Mouse (Mus musculus) cerebellum, postnatal 36 days (tissue): ENCODE data around the gene Selenow.

Experiments
- DNase-seq, 2 experiments: peaks; one replicate each; pipeline ENCODE4 v3.0.0; 2021 to 2022; ENCODE audit warnings: mixed read lengths in 2 of 2

Gene Selenow

DNA sequence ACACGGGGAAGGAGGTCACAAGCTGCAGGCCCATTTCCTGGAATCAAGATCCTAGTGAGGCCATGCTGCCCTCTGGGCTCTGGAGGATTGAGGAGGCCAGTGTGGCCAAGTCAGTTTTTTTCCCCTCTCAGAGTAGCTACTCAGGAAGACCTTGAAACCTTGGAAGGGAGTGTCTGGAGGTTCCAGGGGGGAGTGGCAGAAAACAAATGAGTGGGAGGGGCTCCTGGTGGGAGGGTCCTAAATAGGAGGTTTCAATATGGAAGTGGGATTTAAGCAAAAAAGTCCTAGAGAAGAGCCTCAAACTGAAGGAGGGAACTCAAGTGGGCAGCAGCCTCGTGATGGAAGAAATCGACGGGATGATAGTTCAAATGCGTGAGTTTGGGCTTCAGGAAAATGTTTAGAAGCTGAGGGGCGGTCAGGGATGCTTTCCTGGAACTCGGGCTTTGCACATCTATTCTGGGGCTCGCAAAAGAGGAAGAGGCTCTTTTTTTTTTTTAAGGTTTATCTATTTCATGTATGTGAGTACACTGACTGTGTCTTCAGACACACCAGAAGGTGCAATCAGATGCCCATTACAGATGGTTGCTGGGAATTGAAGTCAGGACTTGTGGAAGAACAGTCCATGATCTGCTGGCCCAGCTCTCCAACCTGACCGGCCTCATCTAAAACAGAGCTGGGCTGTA is 20.7 kb downstream of the Selenow start:
- no peak for DNase-seq

GRCm38 (mm10) chr7:15894251-15894650 is 28.0 kb downstream of the Selenow start:
- DNase-seq, result no peak

DNA sequence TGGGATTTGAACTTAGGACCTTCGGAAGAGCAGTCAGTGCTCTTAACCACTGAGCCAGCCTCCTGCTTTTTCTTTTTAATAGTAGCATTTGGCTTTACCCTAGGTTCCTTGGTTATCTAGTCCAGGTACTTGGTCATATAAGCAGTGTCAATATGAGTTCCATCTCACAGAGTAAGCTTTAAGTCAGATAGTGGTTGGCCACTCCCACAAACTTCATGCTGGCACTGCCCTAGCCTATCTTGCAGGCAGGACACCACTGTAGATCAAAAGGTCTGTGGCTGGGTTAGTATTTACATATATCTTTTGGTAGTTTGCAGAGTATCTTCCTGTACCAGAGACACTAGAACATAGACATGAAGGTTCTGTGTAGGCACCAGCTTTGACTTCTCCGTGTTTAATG is 38.1 kb downstream of the Selenow start:
- no peak for DNase-seq

DNA sequence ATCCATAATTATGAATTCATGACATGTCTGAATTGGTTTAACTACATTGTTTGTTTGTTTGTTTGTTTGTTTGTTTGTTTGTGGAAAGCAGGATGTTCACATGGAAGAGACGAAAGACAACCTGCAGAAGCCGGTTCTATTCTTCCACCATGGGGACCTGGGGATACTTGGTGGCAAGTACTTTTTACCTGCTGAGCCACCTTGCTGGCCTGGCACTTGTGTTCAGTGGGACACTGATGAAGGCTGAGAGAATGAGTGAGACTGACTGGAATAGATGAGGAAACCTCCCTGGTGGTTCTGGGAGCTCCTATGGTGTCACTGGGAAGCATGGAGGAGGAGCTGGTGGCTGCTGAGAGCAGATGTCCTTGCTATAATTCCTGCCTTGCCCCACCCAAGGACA is 39.9 kb downstream of the Selenow start, which contains the start of gene Crxos:
TSS of gene Crxos (plus strand) at position 301 of the 400 bp plus-strand sequence.
- no peak for DNase-seq

DNA sequence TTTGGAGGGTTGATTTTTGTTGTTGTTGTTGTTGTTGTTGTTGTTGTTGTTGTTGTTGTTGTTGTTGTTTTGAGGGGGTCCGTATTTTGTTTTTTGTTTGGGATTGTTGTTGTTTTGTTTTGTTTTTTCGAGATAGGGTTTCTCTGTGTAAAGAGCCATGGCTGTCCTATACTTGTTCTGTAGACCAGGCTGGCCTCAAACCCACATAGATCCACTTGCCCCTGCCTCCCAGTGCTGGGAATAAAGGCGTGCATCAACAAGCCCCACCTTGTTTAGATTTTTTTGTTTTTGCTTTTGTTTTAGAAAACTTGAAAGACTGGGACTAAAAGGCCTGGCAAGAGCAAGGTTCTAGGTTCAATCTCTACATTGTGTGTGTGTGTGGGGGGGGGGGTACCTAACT is 40.4 kb downstream of the Selenow start:
- DNase-seq, result no peak

- no peak for DNase-seq
Measured at GRCm38 (mm10) chr7:15881388-15881787, 40.8 kb downstream of the Selenow start.

DNA sequence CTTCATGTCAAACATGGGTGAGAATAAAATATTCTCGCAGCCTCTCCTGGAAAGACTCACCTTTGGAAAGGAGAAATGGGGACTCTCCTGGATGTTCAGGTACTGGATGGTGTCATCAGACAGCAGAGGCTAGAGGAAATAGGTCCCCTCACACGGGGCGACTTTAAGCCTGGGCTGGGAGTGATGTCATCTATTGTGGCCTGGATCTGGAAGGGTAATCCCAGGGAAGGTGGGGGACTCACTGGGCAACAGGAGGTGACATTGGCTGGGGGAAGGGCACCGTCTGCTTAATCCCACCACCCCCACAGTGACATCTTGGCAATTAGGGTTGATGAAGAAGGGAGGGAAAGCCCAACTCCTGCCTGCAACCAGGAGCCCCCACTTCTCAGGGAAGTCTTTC is 42.4 kb downstream of the Selenow start, which contains the start of gene Crx:
TSS of gene Crx (minus strand) at position 213 of the 400 bp plus-strand sequence.
- DNase-seq, result no peak
